Mouse (Mus musculus): ENCODE measurements at regions not wholly inside any gene's neighbourhood (a gene's known extent, or its start where the extent isn't known, plus 50 kb on each side); places are given as distances from the start of the nearest gene placed in this dataset.

DNA sequence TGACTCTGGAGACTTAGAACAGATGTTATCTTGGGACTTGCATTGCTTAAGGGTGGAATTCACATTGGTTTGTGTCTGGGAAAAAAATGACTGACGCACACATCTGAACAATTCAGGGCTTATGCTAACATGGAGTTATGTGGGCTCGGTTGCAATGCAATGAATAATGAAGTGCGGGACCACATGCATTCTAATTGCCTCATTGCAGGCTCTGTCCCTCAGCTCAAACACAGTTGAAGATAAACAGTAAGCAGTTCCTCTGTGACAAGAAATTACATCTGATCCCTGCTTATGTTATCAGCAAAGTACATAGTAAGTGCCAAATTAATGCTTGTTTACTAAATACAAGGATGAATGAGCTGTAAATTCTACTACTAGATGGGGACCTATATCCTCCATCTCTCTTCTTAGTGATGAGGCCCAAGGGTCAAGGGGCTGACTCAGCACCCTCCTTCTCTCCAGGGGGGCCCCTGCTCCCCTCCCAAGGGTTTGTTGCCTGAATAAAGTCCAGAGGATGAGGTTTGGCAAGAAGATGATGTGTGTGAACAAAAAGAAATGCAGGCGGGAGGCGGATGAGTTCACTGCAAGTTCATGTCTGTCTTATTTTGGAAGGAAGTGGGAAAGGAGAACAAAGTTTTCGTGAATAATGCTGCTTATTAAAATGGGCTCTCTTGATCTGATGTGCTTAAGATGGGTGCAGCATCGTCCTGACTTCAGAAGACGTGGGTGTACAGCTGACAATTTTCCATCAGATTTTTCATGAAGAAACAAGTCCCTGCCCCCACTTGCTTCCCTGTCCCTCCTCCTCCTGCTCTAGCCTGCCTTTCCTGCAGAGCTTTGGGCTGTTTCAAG, 533.1 kb downstream of the Shisa9 start:
- no peak for TF ChIP-seq CEBPB (IDR thresholded peaks at IDR 0.05; ENCODE audit: insufficient read depth, poor library complexity, severe bottlenecking)
- Histone ChIP-seq H3K79me2 (ENCODE audit: control insufficient read depth, insufficient read depth) (no peaks in the 10 kb centered on the region), H3K36me3 (ENCODE audit: control insufficient read depth, insufficient read depth) (no peaks in the 10 kb centered on the region), H3K4me2 (ENCODE audit: low read depth) (no peak overlapping the region), H3K4me3 (no peak overlapping the region), H3K27me3 (ENCODE audit: control insufficient read depth, insufficient read depth, insufficient read length) (no peaks in the 10 kb centered on the region), H3ac (ENCODE audit: control insufficient read depth, insufficient read length) (no peak overlapping the region)

DNA sequence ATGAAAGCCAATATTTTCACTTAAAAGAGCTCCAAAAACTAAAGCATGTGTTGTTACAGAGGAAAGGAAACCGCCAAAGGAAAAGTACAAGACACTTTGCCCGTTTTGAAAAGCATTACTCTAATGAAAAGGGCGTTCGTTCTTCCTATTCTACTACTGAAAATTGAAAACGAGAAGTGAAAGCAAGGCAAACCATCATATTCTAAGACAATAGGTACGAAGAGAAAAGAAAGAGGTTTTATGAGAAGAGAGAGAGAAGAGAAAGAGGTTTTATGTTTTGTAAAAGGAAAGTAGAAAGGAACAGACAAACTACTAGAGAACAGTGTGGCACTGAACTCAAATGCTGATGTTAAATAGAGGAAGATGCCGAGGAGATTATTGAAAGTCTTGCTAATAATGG, 534.4 kb downstream of the Shisa9 start:
- Histone ChIP-seq H3K36me3 (ENCODE audit: control insufficient read depth, insufficient read depth) (no peaks in the 10 kb centered on the region), H3ac (ENCODE audit: control insufficient read depth, insufficient read length) (no peak overlapping the region), H3K79me2 (ENCODE audit: control insufficient read depth, insufficient read depth) (no peaks in the 10 kb centered on the region), H3K27me3 (ENCODE audit: control insufficient read depth, insufficient read depth, insufficient read length) (no peaks in the 10 kb centered on the region), H3K4me2 (ENCODE audit: low read depth) (no peak overlapping the region), H3K4me3 (no peak overlapping the region)
- TF ChIP-seq TCF3 (IDR thresholded peaks at IDR 0.05; ENCODE audit: insufficient read length, low read depth) (no peak), USF1 (IDR thresholded peaks at IDR 0.05; ENCODE audit: low read depth) (no peak), REST (IDR thresholded peaks at IDR 0.05; ENCODE audit: insufficient read depth, insufficient read length) (no peak), POLR2A (IDR thresholded peaks at IDR 0.05; ENCODE audit: insufficient read length, low read depth) (no peak), MYOG (IDR thresholded peaks at IDR 0.05; ENCODE audit: control insufficient read depth in 1 of 3, insufficient read depth in 1 of 3, insufficient read length in 2 of 3, low read depth in 2 of 3) (no peak), MYOD1 (IDR thresholded peaks at IDR 0.05; ENCODE audit: control insufficient read depth in 1 of 3, insufficient read length in 2 of 3, low read depth in 2 of 3) (no peak), TCF12 (IDR thresholded peaks at IDR 0.05; ENCODE audit: insufficient read depth, poor library complexity, severe bottlenecking) (no peak), E2F4 (IDR thresholded peaks at IDR 0.05; ENCODE audit: insufficient read depth) (no peak), POLR2AphosphoS2 (IDR thresholded peaks at IDR 0.05; ENCODE audit: insufficient read length, low read depth) (no peak), MAX (IDR thresholded peaks at IDR 0.05; ENCODE audit: low read depth) (no peak), CEBPB (IDR thresholded peaks at IDR 0.05; ENCODE audit: insufficient read depth, poor library complexity, severe bottlenecking) (no peak), SRF (IDR thresholded peaks at IDR 0.05; ENCODE audit: control insufficient read depth, insufficient read length, low read depth) (no peak)

DNA sequence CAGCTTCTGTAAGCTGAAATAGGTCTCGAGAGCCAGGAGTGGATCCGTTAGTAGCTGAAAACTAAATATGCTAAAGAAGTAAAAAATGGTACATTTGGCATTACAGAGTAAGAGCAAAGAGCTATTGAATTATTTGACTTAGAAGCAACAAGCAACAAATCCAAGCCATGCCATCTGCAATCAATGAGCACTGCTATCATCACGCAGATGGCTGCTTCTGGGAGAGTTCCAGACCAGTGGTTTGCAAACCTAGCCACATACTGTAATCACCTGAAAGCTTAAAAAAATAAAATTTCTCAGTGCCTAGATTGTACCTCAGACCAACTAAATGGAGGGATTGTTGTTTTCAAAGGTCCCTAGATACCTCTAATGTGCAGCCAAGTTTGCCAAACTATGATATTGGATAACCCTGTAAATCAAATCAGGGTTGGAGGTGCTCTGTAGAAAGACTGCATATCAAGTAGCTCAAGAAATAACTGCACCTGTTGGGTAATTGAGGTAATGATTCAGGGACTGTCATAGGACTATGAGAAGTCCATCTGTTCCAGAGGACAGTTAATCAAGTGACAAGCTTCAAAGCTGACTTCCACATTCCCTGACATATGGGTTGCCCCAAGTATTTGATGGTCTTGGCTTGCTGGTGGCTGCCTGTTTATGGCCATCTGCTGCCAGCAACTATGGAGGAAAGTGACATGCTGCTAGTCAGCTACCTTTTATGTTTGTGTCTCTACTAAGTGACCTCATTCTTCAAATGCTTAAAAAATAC, 538.0 kb downstream of the Shisa9 start:
- H3ac ChIP-seq (ENCODE audit: control insufficient read depth, insufficient read length): no peak overlapping the region
- no peaks in the 10 kb centered on the region for H3K79me2 ChIP-seq (ENCODE audit: control insufficient read depth, insufficient read depth)
- H3K27me3 ChIP-seq (ENCODE audit: control insufficient read depth, insufficient read depth, insufficient read length): no peaks in the 10 kb centered on the region
- H3K36me3 ChIP-seq (ENCODE audit: control insufficient read depth, insufficient read depth): no peaks in the 10 kb centered on the region
- no peak for TF ChIP-seq SRF (IDR thresholded peaks at IDR 0.05; ENCODE audit: control insufficient read depth, insufficient read length, low read depth)
- H3K4me3 ChIP-seq: no peak overlapping the region
- H3K4me2 ChIP-seq (ENCODE audit: low read depth): no peak overlapping the region

DNA sequence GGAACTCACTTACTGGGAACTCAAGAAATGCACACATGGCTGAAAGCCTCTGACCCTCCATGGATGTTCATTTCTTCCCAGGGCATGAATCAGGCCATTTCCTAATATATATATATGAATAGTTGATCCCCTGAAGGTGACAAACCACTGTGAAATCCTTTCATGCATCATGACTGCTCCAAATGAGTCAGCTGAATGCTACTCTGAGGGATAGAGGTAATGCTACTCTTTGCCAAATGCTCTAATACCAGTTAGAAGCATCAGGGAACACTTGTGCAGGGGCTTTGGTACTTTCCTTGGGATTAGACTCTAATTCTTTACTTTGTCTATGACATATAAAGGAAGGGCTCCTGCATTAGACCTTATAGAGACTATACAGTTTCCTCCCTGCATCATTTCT, 561.0 kb upstream of the Ercc4 start:
- no peak for TF ChIP-seq USF1 (IDR thresholded peaks at IDR 0.05; ENCODE audit: low read depth)
- TF ChIP-seq MYOG (IDR thresholded peaks at IDR 0.05; ENCODE audit: control insufficient read depth in 1 of 3, insufficient read depth in 1 of 3, insufficient read length in 2 of 3, low read depth in 2 of 3): no peak
- TF ChIP-seq TCF12 (IDR thresholded peaks at IDR 0.05; ENCODE audit: insufficient read depth, poor library complexity, severe bottlenecking): no peak
- TF ChIP-seq CEBPB (IDR thresholded peaks at IDR 0.05; ENCODE audit: insufficient read depth, poor library complexity, severe bottlenecking): no peak
- TF ChIP-seq E2F4 (IDR thresholded peaks at IDR 0.05; ENCODE audit: insufficient read depth): no peak
- Histone ChIP-seq H3ac (ENCODE audit: control insufficient read depth, insufficient read length) (no peak overlapping the region), H3K27me3 (ENCODE audit: control insufficient read depth, insufficient read depth, insufficient read length) (no peaks in the 10 kb centered on the region), H3K4me2 (ENCODE audit: low read depth) (no peak overlapping the region), H3K36me3 (ENCODE audit: control insufficient read depth, insufficient read depth) (no peaks in the 10 kb centered on the region), H3K4me3 (no peak overlapping the region), H3K79me2 (ENCODE audit: control insufficient read depth, insufficient read depth) (no peaks in the 10 kb centered on the region)

DNA sequence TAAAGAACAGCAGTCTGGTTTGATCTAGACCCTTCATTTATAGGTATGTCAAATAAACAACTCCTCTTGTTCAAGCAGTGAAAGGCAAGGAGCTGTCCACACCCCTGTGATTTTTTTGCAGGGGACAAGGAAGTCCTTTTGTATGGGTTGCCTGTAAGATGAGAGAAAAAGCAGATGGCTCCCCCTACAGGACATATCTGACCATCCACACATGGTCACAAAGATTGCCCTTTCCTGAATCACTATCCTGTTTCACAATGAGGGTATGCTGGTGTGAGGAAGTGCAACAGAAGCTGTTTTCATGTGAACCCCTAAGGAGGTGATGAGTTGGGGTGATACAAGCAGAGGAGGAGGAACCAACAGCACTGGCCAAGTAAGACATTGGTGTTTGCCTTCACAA, 520.6 kb upstream of the Ercc4 start:
- no peak overlapping the region for H3K4me2 ChIP-seq (ENCODE audit: low read depth)
- H3K27me3 ChIP-seq (ENCODE audit: control insufficient read depth, insufficient read depth, insufficient read length): no peaks in the 10 kb centered on the region
- H3K79me2 ChIP-seq (ENCODE audit: control insufficient read depth, insufficient read depth): no peaks in the 10 kb centered on the region
- no peak overlapping the region for H3ac ChIP-seq (ENCODE audit: control insufficient read depth, insufficient read length)
- H3K4me3 ChIP-seq: no peak overlapping the region
- H3K36me3 ChIP-seq (ENCODE audit: control insufficient read depth, insufficient read depth): no peaks in the 10 kb centered on the region
- TF ChIP-seq SRF (IDR thresholded peaks at IDR 0.05; ENCODE audit: control insufficient read depth, insufficient read length, low read depth): no peak
- no peak for TF ChIP-seq MYOD1 (IDR thresholded peaks at IDR 0.05; ENCODE audit: control insufficient read depth in 1 of 3, insufficient read length in 2 of 3, low read depth in 2 of 3)
- TF ChIP-seq USF1 (IDR thresholded peaks at IDR 0.05; ENCODE audit: low read depth): no peak
- no peak for TF ChIP-seq CEBPB (IDR thresholded peaks at IDR 0.05; ENCODE audit: insufficient read depth, poor library complexity, severe bottlenecking)
- TF ChIP-seq POLR2A (IDR thresholded peaks at IDR 0.05; ENCODE audit: insufficient read length, low read depth): no peak
- TF ChIP-seq REST (IDR thresholded peaks at IDR 0.05; ENCODE audit: insufficient read depth, insufficient read length): no peak
- TF ChIP-seq MYOG (IDR thresholded peaks at IDR 0.05; ENCODE audit: control insufficient read depth in 1 of 3, insufficient read depth in 1 of 3, insufficient read length in 2 of 3, low read depth in 2 of 3): no peak
- TF ChIP-seq TCF12 (IDR thresholded peaks at IDR 0.05; ENCODE audit: insufficient read depth, poor library complexity, severe bottlenecking): no peak
- TF ChIP-seq MAX (IDR thresholded peaks at IDR 0.05; ENCODE audit: low read depth): no peak

Measured in myocyte (in vitro differentiated cells).